Mouse (Mus musculus): ENCODE measurements at regions not wholly inside any gene's neighbourhood (a gene's known extent, or its start where the extent isn't known, plus 50 kb on each side); places are given as distances from the start of the nearest gene placed in this dataset.
"Not testable (repeated sequence)": the region's sequence is repeated elsewhere in the genome, so short reads cannot be mapped to it uniquely, and the experiment has no call there.

DNA sequence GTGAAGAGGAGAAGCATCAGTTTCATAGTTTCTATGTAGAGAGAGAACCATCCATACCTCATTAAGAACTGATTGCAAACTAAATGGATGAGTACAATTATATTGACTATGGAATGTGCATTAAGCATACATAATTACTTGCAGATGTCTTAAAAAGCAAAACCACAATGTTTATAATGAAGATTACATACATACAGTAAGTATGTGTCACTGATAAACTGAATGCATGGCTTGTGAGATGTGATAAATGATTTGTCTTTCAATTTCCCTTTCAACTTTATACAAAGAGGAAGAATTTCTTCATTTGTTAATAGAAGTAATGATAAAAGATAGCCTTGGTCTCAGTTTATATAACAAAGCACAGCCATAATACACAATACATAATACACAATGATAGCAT is 1939.3 kb downstream of the 9330182O14Rik start:
- no peak for DNase-seq (ENCODE audit: low read depth, low spot score)

DNA sequence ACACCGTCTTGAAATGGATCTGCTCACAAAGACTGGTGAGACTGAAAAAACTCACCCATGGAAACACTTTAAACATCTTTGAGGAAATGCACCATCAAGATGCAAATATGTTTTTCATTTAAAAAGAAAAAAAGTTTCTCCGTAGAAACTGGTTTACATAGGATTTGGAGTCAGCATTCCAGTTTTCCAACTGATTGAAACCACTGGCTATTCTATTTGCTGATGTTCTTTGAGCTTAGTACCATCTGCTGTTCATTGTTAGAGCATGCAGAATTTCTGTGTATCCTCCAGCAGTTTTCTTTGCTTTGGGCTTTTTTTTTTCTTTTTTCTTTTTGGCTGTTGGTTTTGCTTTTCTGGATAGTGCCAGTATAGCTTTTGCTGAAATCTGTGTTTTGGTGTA is 1948.3 kb downstream of the 9330182O14Rik start:
- no peak for DNase-seq (ENCODE audit: low read depth, low spot score)

DNA sequence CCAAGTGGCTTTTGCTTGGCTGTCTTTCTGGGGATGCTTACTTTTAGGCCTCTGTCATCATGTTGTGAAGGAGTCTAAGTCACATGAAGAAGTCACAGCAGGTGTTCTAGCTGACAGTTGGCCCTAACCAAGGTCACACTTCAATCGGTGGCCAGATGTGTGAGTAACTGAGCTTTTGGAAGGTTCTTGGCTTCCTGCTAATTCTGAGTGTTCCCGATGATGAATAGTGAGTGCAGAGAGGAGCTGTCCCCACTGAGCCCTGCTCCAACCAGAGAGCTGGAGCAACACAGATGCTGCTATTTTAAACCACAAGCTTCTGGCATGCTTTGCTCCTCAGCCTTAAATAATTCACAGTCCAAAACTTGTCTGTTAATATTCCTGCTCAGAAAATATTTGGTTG is 1966.6 kb downstream of the 9330182O14Rik start:
- no peak for DNase-seq (ENCODE audit: low read depth, low spot score)

DNA sequence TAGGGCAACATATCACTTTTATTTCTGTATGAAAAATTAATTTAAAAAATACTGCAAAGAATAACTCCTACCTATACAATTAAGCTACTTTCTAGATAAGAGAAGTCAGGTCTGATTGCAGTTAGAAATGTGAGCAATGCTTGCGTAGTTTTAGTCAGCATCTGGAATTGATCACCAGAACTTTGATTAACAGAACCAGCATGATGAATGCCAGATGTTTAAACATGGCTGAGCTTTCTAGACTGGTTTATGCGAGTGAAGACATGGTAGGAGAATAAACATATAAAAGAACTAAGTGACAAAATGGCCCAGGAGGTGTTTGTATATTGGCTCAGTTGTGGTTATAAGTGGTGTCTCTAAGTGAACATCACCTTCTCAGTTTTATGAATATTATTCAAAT is 1970.7 kb downstream of the 9330182O14Rik start:
- DNase-seq (ENCODE audit: low read depth, low spot score), result no peak

DNA sequence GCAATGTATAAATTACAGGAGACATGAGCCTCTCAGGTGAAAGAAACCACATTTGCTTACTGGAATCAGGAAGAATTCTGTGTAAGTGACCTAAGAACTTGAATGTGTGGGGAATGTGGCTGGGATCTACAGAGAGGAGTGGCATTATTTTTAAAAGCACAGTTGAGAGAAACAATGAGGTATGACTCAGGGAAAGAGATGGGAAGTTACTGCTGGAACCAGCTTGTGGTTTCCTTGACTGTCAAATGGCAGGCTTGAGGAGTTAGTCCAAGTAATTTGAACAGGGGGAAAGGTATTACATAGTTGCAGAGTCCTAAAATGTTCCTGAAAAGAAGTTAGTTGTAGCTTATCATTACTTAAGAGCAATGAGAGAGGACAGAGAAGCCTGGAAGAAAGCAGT is 1972.9 kb downstream of the 9330182O14Rik start:
- DNase-seq (ENCODE audit: low read depth, low spot score), result no peak

DNA sequence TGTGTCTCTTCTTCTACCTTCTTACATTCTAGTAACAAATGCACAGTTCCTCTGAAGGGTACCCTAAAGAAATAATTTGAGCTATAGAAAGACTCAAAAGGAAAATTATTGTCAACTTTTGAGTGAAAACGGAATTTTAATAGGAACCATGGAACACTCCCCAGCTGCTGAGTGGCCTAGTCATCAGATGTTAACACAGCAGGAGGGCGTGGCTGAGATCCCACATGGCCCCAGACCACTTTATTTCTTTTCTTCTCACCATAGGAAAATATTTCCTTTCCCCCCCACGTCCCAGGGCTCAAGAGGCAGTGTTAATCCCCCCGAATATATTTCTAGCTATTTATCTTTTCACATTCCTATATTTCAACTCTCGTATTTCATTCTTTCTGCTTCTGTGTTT is 1977.6 kb downstream of the 9330182O14Rik start:
- DNase-seq (ENCODE audit: low read depth, low spot score), result no peak

DNA sequence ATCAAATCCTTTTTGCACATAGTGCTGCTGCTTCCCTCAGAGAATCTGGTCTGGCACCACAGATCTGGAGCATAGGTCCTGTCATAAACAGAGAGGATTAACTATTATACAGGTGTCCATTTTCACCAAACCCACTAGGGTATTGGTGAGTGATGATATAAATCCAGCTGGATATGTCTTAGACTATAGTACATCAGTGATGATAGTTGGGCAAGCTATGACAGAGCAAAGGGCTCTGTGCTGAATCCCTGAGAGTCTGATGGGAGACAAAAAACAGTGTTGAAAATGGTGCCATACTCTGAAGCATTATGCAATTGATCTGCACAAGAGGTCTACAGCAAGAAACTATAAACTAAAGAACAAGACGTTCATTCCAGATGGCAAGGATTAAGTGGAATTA is 1993.3 kb downstream of the 9330182O14Rik start:
- DNase-seq (ENCODE audit: low read depth, low spot score), result no peak

DNA sequence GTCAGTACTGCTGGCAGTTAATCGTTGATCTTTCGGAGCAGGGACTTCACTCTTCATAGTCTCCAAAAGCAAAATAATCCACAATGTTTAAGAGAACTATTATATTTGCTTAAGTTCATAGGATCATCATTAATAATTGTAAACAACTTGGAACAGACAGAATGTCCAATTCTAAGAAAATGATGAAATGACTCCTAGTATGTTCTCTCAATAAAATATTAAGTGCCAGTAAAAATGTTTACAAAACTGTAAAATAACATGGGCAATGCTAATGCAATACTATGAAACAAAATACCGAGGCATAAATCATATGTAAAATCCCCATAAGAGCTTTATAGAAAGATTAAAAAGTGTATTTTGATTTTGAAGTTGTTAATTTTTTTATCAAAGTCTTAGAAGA is 1994.8 kb downstream of the 9330182O14Rik start:
- no peak for DNase-seq (ENCODE audit: low read depth, low spot score)

DNA sequence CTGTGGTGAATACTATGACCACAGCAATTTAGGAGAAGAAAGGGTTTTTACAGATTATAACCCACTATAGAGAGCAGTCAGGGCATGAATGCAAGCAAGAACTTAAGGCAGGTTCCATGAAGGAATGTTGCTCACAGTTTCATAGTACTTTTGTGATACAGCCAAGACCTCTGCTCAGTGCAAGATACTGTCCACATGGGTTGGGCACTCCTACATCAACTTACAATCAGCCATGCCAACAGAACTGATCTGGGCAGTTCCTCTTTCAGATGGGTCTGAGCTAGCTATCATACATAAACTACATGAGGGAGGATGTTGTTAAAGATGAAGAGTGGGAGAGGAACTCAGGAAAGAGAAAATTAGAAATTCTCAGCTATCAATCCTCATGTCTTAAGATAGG is 2032.4 kb downstream of the 9330182O14Rik start:
- DNase-seq (ENCODE audit: low read depth, low spot score), result no peak

DNA sequence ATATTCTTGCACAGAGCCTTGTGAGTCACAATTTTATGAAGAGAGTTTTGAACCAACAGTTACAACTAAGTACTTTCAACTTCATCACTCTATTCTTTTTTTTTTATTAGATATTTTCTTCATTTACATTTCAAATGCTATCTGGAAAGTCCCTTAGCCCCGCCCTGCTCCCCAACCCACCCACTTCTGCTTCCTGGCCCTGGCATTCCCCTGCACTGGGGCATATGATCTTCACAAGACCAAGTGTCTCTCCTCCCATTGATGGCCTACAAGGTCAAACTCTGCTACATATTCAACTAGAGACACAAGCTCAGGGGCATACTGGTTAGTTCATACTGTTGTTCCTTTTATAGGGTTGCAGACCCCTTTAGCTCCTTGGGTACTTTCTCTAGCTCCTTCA is 2043.6 kb downstream of the 9330182O14Rik start:
- not testable (repeated sequence) for DNase-seq (ENCODE audit: low read depth, low spot score)

DNA sequence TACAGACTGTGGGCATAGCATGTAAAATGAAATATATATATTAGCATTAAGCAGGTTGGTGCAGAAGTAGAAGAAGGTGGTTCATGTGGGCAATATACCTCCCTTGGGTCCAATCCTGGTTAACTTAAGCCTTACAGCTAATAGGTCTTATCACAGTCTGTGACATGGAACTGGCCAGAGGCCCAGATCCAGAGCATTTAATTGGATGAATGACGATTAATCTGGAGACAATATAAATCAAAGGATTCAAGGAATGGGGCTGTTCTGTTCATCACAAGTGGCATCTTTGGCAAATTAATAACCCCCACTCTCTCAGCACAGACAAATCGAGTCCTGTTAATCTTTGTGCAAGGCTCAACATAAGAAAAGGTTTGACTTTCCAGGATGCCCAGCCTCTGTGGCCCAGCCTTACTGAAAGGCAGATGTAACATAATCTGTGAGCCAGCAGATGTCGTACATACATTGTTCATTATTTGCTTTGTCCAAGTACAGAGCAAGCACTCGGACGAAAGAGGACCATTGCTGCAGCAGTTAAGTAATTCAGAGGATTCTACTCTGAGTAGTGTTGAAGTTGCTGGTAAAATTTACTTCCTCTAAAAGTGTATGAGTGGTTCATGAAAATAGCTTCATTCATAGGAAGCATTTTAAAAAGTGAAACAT is 2073.2 kb downstream of the 9330182O14Rik start:
- DNase-seq (ENCODE audit: low read depth, low spot score), result no peak

DNA sequence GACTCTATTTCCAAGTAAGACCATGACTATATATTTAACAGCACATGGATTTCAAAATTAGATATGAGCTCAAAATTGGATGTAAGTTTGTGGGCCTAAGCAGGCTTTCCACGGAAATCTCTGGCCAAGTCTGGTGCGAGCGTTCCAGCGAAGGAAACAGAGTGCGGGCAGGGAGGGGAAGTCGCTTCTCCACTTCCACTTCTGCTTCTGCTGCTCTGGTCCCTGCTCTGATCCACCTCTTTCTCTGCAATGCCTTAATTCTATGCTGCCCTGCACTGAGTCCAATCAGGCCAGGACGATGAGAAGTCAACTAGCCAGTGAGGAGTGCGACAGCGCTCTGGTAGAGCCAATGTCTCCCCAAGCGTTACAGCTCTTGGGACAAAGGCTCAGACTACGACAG is 2085.3 kb downstream of the 9330182O14Rik start:
- no peak for DNase-seq (ENCODE audit: low read depth, low spot score)

DNA sequence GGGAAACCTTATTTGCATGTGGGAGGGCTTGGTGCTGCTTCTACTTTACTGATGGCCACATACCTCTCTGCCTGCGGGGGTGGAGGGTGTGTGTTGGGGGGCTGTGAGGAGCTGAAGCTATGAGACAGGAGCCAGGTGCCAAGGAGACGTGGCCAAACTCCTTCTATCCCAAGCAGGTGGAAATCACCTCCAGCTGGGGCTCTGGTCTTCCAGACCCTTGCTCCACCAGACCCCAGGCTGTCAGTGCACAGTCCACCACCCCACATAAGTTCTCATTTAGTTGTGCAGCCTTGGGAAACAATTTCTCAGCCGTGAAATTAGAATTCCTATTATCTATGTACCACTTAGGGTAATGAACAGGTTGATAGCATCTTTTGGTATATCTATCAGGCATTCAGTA is 2085.8 kb downstream of the 9330182O14Rik start:
- no peak for DNase-seq (ENCODE audit: low read depth, low spot score)

DNA sequence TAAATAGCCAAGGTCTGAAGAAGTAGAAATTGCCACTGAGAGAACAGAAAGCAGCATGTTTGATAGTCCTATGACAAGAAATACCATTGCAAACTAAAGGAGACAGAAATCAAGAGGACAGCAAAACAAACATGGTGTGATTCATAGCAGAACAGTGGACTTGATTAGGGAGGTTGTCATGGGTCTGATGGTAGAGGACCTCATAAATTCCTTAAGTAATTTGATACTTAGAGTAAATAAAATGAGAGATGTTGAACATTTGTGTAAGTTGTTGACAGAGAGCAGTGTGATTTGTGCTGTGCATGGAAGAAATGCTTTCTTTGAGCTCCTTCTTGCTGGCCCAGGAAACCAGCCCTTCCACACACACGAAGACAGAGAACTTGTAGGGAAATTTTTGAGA is 2090.8 kb downstream of the 9330182O14Rik start:
- no peak for DNase-seq (ENCODE audit: low read depth, low spot score)

DNA sequence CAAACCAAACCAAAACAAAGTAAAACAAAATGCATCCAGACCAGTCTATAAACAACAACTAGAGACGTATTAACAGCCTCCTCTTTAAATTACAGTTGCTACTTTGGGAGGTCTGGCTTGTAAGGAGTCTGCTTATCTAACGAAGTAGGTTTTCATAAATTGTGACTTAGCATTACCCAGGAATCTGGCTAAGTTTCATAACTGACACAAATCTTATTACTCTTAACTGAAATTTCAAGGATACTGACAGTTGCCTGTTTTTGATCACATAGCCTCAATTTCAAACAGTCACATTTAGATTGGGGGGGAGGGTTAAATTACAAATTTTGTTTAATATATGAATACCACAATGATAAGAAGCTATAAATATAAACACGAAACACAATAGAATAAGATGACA is 2097.5 kb downstream of the 9330182O14Rik start:
- no peak for DNase-seq (ENCODE audit: low read depth, low spot score)

DNA sequence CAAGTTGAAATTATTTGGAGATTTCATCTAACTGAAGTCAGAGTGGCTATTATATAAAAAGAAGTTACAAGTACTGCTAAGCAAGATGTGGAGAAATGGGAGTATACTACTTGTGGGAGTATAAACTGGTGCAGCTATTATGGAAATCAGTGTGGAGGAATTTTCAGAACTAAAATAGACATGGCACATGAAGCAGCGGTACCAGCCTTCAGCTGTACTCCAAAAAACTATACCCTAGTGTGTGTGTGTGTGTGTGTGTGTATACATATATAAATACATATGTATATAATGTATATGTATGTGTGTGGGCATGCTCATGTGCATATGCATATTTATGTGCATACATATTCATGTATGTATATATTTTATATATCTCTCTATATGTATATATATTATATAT is 2112.6 kb downstream of the 9330182O14Rik start:
- DNase-seq (ENCODE audit: low read depth, low spot score), result no peak

DNA sequence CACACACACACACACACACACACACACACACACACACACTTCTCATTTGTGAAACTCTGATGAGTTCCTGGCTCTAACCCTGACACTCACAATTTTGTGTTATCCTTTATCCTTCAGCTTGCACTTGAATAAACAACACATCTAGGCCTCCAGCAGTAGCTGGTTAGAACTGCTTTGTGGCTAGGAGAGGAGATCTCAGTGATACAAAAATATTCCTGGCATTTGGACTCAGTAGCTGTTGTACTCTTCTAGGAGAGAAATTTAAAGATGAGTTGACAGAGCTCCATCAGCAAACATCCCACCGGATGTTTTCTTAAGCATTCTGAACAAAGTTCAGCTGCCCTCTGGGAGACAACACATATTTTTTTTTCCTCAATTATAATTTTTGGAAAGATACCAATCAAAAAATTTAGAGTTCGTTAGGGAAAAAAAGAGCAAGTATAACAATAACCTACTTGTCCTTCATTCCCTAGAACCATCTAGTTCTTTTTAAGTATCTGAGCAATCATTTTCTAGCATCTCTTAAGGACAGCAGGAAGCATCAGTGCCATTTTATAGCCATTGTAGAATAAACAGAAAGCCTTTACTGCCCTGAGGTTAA is 2118.7 kb downstream of the 9330182O14Rik start:
- DNase-seq (ENCODE audit: low read depth, low spot score), result no peak

DNA sequence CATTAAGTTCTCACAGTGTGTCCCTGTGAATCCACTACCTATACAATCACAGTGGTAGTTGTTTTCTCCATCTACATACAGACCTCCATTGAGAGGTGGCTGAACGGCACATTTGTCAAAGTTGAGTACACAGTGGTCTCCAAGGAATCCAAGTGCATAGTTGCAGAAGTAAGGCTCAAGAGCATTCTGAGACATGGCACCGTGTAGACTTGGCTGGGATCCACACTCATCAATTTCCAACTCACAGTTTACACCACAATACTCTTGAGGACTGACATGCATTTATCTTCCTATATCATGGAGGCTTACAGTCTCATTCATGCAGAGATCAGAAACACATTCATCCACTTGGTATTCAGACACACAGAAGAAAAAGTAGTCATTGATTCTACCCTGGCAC is 2122.2 kb downstream of the 9330182O14Rik start:
- DNase-seq (ENCODE audit: low read depth, low spot score), result no peak

DNA sequence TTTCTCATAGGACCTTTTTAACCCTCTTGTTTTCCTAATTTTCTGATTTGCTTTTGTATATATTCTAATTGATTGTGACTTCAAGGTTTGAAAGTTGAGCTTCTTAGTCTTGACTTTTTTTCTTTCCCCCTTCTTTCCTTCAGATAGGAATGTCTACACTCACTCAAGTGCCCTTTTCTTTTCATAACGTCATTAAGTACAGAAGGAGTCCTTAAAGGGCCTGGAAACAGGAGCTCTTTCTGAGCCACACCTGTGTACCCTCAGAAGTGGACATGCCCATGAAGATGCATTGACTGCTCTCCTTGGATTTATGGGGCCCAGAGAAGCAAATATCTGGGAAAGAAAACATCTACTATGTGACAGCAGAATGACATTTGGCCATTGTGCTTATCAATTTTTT is 2141.0 kb downstream of the 9330182O14Rik start:
- DNase-seq (ENCODE audit: low read depth, low spot score), result no peak

DNA sequence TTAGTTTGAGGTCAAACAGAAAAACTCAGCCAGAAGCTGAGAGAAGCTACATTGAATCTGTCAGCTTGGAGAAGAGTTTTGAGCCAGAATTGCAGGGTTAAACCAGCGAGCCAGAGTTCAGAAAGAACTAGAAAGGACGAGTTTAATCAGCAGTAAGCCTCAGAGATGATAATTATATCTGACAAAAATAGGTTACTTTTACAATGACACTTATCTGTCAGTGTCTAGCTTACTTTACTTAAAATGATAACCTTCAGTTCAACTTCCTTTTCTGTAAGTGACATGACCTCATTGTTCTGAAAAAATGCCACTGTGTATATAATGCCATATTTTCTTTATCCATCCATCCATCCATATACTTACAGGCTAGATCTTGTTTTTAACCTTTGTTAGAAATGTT is 2143.1 kb downstream of the 9330182O14Rik start:
- no peak for DNase-seq (ENCODE audit: low read depth, low spot score)

DNA sequence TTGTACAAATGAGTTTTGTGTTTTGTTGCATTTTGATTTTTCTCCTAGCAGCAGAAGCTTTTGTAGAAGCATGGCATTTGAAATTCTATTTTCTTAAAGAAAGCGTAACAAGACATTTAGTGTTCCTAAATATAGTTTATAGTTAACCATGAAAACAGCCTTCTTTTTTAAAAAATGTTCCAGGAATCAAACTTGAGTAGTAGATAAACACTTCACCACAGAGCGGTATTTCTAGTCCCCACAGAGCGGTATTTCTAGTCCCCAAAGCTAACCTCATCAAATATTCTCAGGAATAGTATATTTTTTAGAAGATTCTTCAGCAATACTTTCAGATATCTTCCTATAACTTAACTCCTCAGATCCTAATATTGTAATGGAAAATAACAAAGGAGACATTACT is 2146.6 kb downstream of the 9330182O14Rik start:
- no peak for DNase-seq (ENCODE audit: low read depth, low spot score)

DNA sequence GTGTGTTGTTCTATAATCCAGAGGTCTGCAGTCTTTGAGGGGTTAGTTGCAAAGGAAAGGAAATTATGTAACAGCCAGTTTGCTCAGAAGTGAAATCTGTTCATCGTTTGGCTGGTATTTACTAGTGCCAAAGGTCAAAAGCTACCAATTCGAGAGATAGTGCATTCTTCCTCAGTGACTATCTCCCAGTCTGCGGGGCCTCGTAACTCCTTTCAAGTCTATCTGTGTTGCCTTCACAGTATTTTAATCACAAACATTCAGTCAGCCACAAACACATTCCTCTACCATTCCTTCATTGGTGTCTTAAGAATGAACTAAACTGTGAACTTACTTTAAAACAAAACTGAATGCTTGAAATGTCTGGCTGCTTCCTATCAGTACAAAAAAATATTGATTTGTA is 2162.2 kb downstream of the 9330182O14Rik start:
- no peak for DNase-seq (ENCODE audit: low read depth, low spot score)

DNA sequence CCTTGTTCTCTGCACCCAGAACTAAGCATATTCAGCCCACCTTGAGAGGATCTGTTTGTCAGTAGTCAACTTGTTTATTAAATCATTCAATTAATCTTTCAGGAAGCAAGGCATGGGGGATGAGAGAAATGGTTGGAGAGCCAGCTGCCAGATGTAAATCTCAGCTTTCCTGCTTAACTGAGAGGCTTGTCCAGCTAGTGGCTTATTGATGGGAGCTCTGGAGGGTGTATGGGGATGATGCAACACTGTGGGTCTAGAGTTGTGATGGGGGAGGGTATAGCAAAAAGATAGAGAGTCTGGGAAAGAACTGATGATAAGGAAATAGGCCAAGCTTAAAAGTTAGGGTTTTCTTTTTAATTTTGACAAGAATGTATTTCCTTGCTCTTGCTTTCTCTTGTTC is 2163.3 kb downstream of the 9330182O14Rik start:
- DNase-seq (ENCODE audit: low read depth, low spot score), result no peak

DNA sequence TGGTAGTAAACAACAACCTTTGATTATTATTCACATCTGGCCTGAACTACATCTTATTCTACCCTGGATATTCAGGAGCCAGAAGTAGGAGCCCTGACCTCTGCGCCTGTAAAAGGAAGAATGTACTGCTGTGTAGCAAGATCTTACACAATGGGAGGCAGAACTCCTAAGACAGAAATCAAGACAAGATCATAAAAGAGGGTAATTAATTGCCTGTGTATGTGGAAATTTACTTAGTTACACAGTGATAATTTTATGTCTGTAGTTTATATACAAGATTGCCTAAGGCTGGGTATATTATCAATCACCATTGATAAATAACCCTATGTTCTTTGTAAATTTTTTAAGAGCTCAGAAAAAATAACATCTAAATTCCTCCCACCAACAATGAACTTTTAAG is 2167.8 kb downstream of the 9330182O14Rik start:
- DNase-seq (ENCODE audit: low read depth, low spot score), result no peak

Measured in CD4-positive helper T cell, adult 2 months (primary cell).